Mouse (Mus musculus) lung, embryonic 16.5 days (tissue): ENCODE measurements at regions not wholly inside any gene's neighbourhood (a gene's known extent, or its start where the extent isn't known, plus 50 kb on each side); places are given as distances from the start of the nearest gene placed in this dataset.

Experiments used
- ATAC-seq: fragments of 200-750 bp; cut with Nextera tagmentation; 2 replicates; pipeline ENCODE4 v1.8.0; 2017; ENCODE audit warnings: low read depth, mild to moderate bottlenecking, moderate library complexity
- H3K27ac ChIP-seq: fragments of 300-500 bp; sonication (generic); 2 replicates; pipeline ENCODE4 v1.5.1; 2014; ENCODE audit warnings: mild to moderate bottlenecking, control low read depth, low read length
- H3K27me3 ChIP-seq: fragments of 300-500 bp; sonication (generic); 2 replicates; pipeline ENCODE4 v1.6.1; 2014; ENCODE audit warnings: low read depth, low read length, mixed read lengths; ENCODE audit not compliant: control insufficient read depth, insufficient read depth
- H3K36me3 ChIP-seq: fragments of 300-500 bp; sonication (generic); 2 replicates; pipeline ENCODE4 v1.6.1; 2014; ENCODE audit warnings: low read length; ENCODE audit not compliant: control insufficient read depth, insufficient read depth
- H3K4me1 ChIP-seq: fragments of 300-500 bp; sonication (generic); replicated peaks from 2 replicates; pipeline ENCODE4 v1.6.1; 2014; ENCODE audit warnings: low read length, mixed read lengths; ENCODE audit not compliant: control insufficient read depth, insufficient read depth
- H3K4me2 ChIP-seq: fragments of 300-500 bp; sonication (generic); 2 replicates; pipeline ENCODE4 v1.6.1; 2014; ENCODE audit warnings: low read depth, low read length, control low read depth
- H3K4me3 ChIP-seq: fragments of 300-500 bp; sonication (generic); 2 replicates; pipeline ENCODE4 v1.5.1; 2014; ENCODE audit warnings: mild to moderate bottlenecking, low read length, control low read depth
- H3K9ac ChIP-seq: fragments of 300-500 bp; sonication (generic); 2 replicates; pipeline ENCODE4 v1.6.1; 2014; ENCODE audit warnings: low read length, control low read depth
- H3K9me3 ChIP-seq: fragments of 300-500 bp; sonication (generic); 2 replicates; pipeline ENCODE4 v1.6.1; 2016; ENCODE audit warnings: low read length; ENCODE audit not compliant: control insufficient read depth
- WGBS: fragments of 180-500 bp; shearing (Covaris S2); extraction: QIAGEN DNeasy Blood & Tissue Kit; methylation state at CpG from one replicate; pipeline ENCODE4 v1.1.7; 2014; 5-methylcytosine and 5-hydroxymethylcytosine counted together

DNA sequence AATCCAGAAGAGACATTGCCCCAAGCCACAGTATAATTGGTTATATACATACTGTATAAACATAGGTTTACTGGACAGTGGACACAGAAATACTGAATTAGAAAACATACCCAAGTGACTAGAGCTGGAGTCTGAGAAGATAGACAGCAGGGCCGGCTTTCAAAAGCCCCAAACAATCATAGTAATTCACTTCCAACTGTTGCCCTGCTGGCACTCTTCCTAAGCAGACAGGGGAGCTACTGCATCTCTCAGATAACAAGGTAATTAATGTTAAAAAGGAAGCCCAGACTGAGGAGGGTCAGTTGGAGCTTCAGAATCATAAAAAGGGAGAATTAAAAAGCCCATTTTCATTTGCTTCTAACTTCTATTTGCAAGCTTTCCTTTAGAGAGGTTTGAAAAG lies 764.5 kb downstream of the Vgll3 start:
- Histone ChIP-seq H3K4me1 (no peaks in the 10 kb centered on the region), H3K27ac (no peak overlapping the region), H3K36me3 (no peaks in the 10 kb centered on the region), H3K4me2 (no peak overlapping the region), H3K9ac (no peak overlapping the region), H3K9me3 (no peaks in the 10 kb centered on the region), H3K27me3 (no peaks in the 10 kb centered on the region), H3K4me3 (no peak overlapping the region)
- no peak for ATAC-seq
- 42% methylated on average over 1 of the region's 1 CpGs for WGBS

DNA sequence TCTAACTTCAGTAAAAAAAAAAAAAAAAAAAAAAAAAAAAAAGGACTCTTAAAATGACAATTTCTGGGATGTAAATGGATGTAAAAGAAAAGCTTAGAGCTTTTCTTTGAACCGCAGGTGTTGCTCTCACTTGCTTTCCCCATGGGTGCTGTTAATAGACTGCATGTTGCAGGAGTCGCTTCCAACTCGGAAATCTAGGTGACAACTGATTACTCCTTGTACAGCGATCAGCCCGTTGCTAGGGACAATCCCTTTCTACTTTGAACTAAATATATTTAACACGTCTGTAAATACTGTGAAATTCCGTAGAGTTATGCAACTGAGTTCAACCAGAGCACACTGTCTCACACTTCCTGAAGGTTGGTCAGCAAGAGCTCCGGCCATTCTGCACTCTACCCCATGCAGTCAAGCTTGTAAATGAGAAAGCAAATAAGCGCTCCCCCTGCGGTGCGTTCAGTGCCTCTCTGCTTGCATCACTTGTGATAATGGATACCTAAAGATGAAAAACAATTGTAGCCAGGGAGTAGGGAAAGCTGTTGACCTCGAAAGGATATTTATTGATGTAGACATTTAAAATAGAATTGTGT lies 770.7 kb downstream of the Vgll3 start:
- no peaks in the 10 kb centered on the region for H3K27me3 ChIP-seq
- no peak overlapping the region for H3K27ac ChIP-seq
- no peak overlapping the region for H3K4me3 ChIP-seq
- WGBS: 8% methylated on average over 12 of the region's 12 CpGs
- no peaks in the 10 kb centered on the region for H3K4me1 ChIP-seq
- H3K9ac ChIP-seq: no peak overlapping the region
- H3K36me3 ChIP-seq: no peaks in the 10 kb centered on the region
- no peak for ATAC-seq
- H3K9me3 ChIP-seq: no peaks in the 10 kb centered on the region
- peak overlapping the region; percentile 32; the same call in 1 of the 2 replicates for H3K4me2 ChIP-seq

DNA sequence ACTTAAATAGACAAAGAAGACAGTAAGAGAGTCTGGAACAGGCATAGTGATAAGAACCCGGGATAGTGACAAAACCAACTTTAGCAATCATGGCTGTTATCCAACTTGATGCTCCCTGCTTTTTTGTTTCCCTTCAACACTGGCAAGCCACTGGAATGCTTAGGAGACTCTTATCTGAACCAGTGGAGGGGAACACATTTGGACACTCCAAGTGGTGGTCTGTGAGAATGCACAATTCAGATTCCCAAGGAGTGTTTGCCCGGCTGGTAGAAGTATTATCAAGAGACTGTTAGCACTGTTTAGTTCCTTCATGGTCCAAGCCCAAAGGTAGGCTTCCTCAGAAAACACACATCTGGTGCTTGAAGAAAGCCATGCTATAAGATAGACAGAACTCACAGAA lies 787.2 kb downstream of the Vgll3 start:
- 36% methylated on average over 2 of the region's 2 CpGs for WGBS
- H3K4me1 ChIP-seq: no peaks in the 10 kb centered on the region
- no peak overlapping the region for H3K4me3 ChIP-seq
- no peak overlapping the region for H3K9ac ChIP-seq
- H3K4me2 ChIP-seq: no peak overlapping the region
- no peak for ATAC-seq
- H3K27ac ChIP-seq: no peak overlapping the region
- no peaks in the 10 kb centered on the region for H3K36me3 ChIP-seq
- no peaks in the 10 kb centered on the region for H3K27me3 ChIP-seq
- H3K9me3 ChIP-seq: no peaks in the 10 kb centered on the region

DNA sequence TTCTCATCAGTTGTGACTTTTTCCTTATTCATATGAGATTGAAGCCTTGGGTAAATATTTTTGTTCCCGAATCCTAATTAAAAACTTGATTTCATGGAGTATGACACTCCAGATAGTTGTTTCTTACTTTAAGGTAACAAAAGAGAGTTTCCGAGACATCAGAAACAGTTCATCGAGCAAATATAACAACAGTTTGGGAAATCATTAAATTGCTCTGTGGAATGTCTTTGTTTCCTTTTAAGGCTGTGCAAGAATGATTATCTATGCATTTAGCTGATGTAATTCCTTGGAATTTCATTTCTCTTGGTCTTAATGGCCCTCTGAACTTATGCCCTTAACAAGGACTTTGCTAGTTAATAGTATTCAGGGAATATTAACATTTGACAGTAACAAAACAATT lies 787.6 kb downstream of the Vgll3 start:
- H3K9ac ChIP-seq: no peak overlapping the region
- no peaks in the 10 kb centered on the region for H3K36me3 ChIP-seq
- no peaks in the 10 kb centered on the region for H3K4me1 ChIP-seq
- H3K4me2 ChIP-seq: no peak overlapping the region
- no peak overlapping the region for H3K4me3 ChIP-seq
- no peaks in the 10 kb centered on the region for H3K27me3 ChIP-seq
- no peak overlapping the region for H3K27ac ChIP-seq
- ATAC-seq: no peak
- WGBS: 78% methylated on average over 3 of the region's 3 CpGs
- H3K9me3 ChIP-seq: no peaks in the 10 kb centered on the region

DNA sequence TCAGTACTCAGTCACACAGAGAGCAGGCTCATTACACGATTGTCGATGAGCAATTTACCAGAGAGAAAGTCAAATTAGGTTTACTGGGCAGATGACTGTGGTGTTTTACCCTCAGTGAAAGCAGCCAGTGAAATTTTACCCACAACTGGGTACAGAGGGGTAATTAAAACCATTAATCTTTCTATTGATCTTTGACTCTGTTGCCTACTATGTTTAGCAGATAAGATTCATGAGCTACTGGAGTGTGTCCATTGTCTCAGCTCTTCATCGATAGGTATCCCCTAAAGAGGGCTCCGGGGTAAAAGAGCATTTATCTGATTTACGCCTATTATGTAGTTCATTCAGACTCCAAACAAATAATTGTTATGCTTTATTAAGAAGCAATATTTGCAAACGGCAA lies 788.8 kb downstream of the Vgll3 start:
- Histone ChIP-seq H3K36me3 (no peaks in the 10 kb centered on the region), H3K27me3 (no peaks in the 10 kb centered on the region), H3K27ac (no peak overlapping the region), H3K9ac (no peak overlapping the region), H3K9me3 (no peaks in the 10 kb centered on the region), H3K4me3 (no peak overlapping the region), H3K4me2 (no peak overlapping the region), H3K4me1 (no peaks in the 10 kb centered on the region)
- no peak for ATAC-seq
- WGBS: 78% methylated on average over 6 of the region's 6 CpGs
